Mouse (Mus musculus): ENCODE data around the gene Skint3. TPM values are rescaled to one million over a fixed set of nuclear protein-coding genes. Genes with fewer than 3 reads are reported as not detected.

Skint3 gene
- not detected in 2 replicates for polyA plus RNA-seq (2012; rRNA removed)

DNA sequence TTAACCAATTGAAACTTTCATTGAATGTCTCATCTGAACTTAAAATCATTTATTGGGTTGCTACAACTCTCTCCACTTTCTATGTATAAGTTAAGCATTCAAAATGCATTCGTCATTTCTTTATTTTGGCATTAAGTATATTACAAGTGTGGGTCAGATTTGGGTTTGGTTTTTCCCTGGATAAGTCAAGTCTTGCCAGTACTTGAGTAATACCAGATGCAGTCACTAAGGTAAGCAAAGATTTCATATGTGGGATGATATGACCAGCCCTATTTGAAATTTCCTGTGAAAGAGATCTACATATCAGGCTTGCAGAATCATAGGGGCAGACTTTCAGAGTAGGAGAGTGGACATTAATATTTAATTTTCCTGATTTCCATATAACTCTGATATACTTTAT is at the start of gene Skint3:
Gene Skint3, plus strand, starts transcription at position 301 of the 400 bp plus-strand sequence.

Other genes with a start within 250 kb of the Skint3 start
- gene Skint1, start 226.0 kb upstream of the Skint3 start, polyA plus RNA-seq (2012; rRNA removed), result not detected in 2 replicates
- gene Skint4, start 160.2 kb upstream of the Skint3 start, polyA plus RNA-seq (2012; rRNA removed), result not detected in 2 replicates
- not detected in 2 replicates for gene Skint9, start 201.7 kb downstream of the Skint3 start, polyA plus RNA-seq (2012; rRNA removed)